Mouse (Mus musculus) heart, postnatal 36 days (tissue): ENCODE measurements around the gene Tmem39a. TPM values are rescaled to one million over a fixed set of nuclear protein-coding genes. Genes with fewer than 3 reads are reported as not detected.

ENCODE experiments used
- DNase-seq, 2 experiments: peaks; one replicate each; pipeline ENCODE4 v3.0.0; 2021 to 2022
- intact Hi-C: fragments of 180-260 bp; cut with DNase I; formaldehyde crosslinking; loops from one replicate; pipeline ENCODE4 v1.15.1; 2025
- total RNA-seq, 2 experiments: library from RNA; stranded (reverse); gene quantifications; 2 replicates each; pipeline ENCODE4 v1.2.3; 2021

Gene Tmem39a
- total RNA-seq, 2 experiments from 2014 or later: 15.3 to 20.8 TPM

DNA sequence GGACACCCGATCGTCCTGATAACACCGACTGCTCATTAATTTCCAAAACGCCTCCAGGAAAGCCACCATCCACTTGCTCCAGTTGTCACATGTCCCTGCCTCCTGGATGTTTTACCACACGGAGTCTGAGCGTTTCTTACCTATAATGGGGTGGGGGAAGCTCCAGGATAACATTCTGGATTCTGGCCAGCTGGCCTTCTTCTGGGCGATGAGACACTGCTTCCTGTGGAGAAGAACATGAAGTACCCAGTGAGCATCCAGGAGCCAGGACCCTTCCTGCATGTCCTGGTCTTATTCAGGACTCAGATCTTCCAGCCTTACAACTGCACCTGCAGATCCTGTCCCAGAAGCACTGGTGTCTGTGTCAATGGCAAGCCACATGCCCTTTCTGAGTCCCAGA is 66.9 kb downstream of the Tmem39a start:
- DNase-seq: no peak
- intact Hi-C loops: loop anchor here (5.0 to 10.0 kb wide), 2 partner anchors 42 to 99 kb away; no protein-coding TSS in a partner anchor

DNA sequence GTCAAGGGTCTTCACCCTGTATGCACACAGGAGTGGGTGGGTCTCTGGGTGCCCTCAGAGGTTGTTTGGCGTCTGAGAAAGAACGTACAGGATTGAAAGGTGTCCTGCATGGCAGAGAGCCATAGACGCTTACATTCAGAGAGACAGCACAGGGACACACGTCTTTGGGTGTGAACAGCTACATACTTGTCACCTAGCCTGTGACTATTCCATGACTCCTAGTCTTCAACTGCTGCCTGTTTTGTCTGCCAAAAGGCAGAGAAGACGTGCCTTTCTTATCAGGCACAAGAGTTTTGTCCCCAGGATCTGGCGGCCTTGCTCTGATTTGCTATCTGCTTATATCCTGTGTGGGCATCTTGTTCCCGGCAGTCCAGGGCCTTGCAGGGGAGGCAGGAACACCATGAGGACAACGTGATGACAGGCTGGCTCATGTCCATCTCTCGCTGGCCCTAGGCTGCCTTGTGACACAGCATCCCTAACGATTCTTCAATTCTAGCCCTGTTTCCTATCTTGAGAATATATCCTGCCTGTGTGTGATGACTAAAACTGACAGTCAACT is 67.4 kb downstream of the Tmem39a start:
- DNase-seq: peak; percentile 36 to 56
- intact Hi-C loops: loop anchor here (5.0 to 10.0 kb wide), 2 partner anchors 41 to 99 kb away; no protein-coding TSS in a partner anchor

DNA sequence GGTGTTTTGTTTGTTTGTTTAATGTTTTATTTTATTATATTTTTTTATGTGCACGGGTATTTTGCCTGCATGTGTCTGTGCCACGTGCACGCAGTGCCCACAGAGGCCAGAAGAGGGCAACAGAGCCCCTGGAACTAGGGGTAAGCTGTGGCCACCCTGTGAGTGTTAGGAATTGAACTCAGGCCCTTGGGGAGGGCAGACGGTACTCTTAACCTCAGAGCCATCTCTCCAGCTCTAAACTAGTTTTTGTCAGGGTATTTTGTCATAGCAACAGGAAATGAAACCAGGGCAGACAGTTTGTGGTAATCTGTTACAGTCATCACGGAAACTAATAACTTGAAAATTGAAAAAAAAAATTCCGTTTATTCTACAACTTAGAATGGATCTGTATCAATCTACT is 73.6 kb downstream of the Tmem39a start:
- intact Hi-C loops: loop anchor here (5.0 kb wide), 1 partner anchor 180 kb away; no protein-coding TSS in a partner anchor
- DNase-seq: peak; percentile 77 to 86

DNA sequence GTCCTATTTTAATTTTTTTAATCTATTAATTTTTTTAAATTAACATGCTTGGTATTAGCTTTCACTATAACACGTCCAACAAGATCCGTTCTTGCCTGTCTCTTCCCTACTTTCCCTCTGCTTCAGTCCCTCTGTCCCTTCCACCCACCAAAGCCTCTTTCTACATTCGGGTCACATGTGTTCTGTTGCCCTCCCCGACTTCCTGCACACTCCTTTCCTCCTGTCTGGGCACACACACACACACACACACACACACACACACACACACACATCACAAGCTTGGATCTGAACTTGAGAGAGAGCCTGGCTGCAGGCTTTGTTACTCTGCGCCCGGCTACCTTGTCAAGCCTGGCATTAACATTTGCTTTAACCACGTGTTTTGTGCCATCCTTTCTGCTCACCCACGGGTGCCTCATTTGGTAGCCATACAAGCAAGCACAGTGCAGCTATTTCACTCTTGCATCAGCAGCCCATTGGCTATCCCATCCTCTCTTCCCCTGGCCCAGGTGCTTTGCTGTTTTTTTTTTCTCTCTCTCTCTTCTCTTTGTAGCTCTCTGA is 77.4 kb downstream of the Tmem39a start:
- DNase-seq: no peak

DNA sequence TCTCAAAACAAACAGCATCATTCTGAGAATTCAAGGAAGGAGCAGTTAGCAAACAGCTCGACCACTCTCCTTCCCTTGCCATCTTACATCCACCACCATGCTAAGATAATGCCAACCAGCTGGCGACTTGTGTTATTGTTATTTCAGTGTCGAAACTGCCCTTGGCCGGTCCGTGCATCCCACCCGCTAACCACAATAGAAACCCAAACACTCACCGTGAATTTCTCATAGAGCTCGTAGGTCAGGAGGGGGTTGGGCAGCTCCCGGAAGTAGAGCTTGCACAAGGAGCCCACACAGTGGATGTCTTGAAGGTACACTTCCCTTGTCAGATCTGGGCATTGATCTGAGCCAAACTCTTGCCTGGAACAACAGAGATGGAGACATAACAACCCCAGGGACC is 78.2 kb downstream of the Tmem39a start:
- intact Hi-C loops: no loop called here
- no peak for DNase-seq

More for the DNA sequence above, 77.4 kb downstream of the Tmem39a start:
- intact Hi-C loops: loop anchor here (2.0 kb wide), 1 partner anchor 13 kb away; no protein-coding TSS in a partner anchor

DNA sequence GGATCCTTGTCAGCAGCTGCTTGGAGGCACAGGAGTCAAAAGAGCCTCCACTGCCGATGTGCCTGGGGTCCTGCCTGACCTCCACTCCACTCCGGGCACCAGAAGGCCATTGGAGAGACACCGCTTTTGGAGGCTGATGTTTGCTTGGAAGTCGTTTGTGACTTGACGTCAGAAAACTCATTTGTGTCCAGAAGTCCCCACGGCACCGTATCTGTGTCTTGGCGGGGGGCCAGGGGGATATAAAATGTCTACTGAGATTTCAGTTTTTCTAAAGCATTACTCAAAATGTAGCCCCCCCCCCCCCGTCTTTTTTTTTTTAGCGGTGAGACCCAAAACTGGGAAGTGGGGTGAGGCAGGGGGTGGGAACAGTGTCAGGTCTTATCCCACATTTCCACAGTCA is 78.6 kb downstream of the Tmem39a start:
- DNase-seq: no peak
- intact Hi-C loops: no loop called here

Other genes with a start within 250 kb of the Tmem39a start
- gene Maats1, start 216.6 kb upstream of the Tmem39a start, total RNA-seq: not detected
- gene Cox17, start 211.7 kb upstream of the Tmem39a start, total RNA-seq: 100 to 1,000 TPM; 313 to 334 TPM
- not detected for gene Gm21987, start 211.7 kb upstream of the Tmem39a start, total RNA-seq
- 100 to 1,000 TPM; 442 to 516 TPM for gene Popdc2, start 196.5 kb upstream of the Tmem39a start, total RNA-seq
- 10 to 100 TPM in 1 of 2 experiments, 1 to 10 TPM in 1; 9.1 to 10.1 TPM for gene Pla1a, start 125.6 kb upstream of the Tmem39a start, total RNA-seq
- 10 to 100 TPM; 22.8 to 23.1 TPM for gene Adprh, start 106.0 kb upstream of the Tmem39a start, total RNA-seq
- gene Cd80, start 103.1 kb upstream of the Tmem39a start, total RNA-seq: under 1 TPM; 0.56 to 0.79 TPM
- gene Timmdc1, start 36.0 kb upstream of the Tmem39a start, total RNA-seq: 10 to 100 TPM; 62.4 to 74.4 TPM
- gene Poglut1, start 8.4 kb upstream of the Tmem39a start, total RNA-seq: 10 to 100 TPM; 10.4 to 11.2 TPM
- gene Arhgap31, start 154.6 kb downstream of the Tmem39a start, total RNA-seq: 10 to 100 TPM; 37.4 to 43.5 TPM
- 10 to 100 TPM; 10.1 to 11.9 TPM for gene B4galt4, start 183.6 kb downstream of the Tmem39a start, total RNA-seq
- 1 to 10 TPM; 3.1 to 5.9 TPM for gene Upk1b, start 241.6 kb downstream of the Tmem39a start, total RNA-seq